Mouse (Mus musculus) cerebellum, adult 11-12 months (tissue): Measurements from ENCODE around the gene C2cd3.
"Not testable (repeated sequence)": the region's sequence is repeated elsewhere in the genome, so short reads cannot be mapped to it uniquely, and the experiment has no call there.

Experiments used
- DNase-seq: peaks from one replicate; pipeline ENCODE4 v3.0.0; 2022

The C2cd3 gene

GRCm38 (mm10) chr7:100472777-100473176 is 100.7 kb downstream of the C2cd3 start, which contains the start of gene Ucp3:
TSS of gene Ucp3 (plus strand) at chr7:100472990.
- DNase-seq = no peak

GRCm38 (mm10) chr7:100473846-100474454 is 101.9 kb downstream of the C2cd3 start:
- no peak for DNase-seq

- DNase-seq = no peak
These were observed 102.6 kb downstream of the C2cd3 start for GRCm38 (mm10) chr7:100474680-100475079.

GRCm38 (mm10) chr7:100479100-100479822 is 107.2 kb downstream of the C2cd3 start:
- DNase-seq = no peak

GRCm38 (mm10) chr7:100479823-100480164 is 107.8 kb downstream of the C2cd3 start:
- no peak for DNase-seq

- DNase-seq = no peak
These were observed 108.1 kb downstream of the C2cd3 start for GRCm38 (mm10) chr7:100480175-100480574.

- not testable (repeated sequence) for DNase-seq
These were observed 110.0 kb downstream of the C2cd3 start for GRCm38 (mm10) chr7:100482046-100482445.

GRCm38 (mm10) chr7:100484493-100484892 is 112.5 kb downstream of the C2cd3 start:
- no peak for DNase-seq

- DNase-seq = no peak
These were observed 115.3 kb downstream of the C2cd3 start for GRCm38 (mm10) chr7:100487301-100487700.

GRCm38 (mm10) chr7:100488474-100489048 is 116.5 kb downstream of the C2cd3 start:
- DNase-seq = no peak

- DNase-seq = no peak
These were observed 120.5 kb downstream of the C2cd3 start for GRCm38 (mm10) chr7:100492391-100493116.

- no peak for DNase-seq
These were observed 121.1 kb downstream of the C2cd3 start, which contains the start of gene Ucp2 for GRCm38 (mm10) chr7:100493117-100493483. TSS of gene Ucp2 (plus strand) at chr7:100493337.

GRCm38 (mm10) chr7:100493484-100494414 is 121.7 kb downstream of the C2cd3 start:
- DNase-seq = no peak

GRCm38 (mm10) chr7:100494415-100494831 is 122.4 kb downstream of the C2cd3 start:
- DNase-seq = no peak

- DNase-seq = no peak
These were observed 123.0 kb downstream of the C2cd3 start for GRCm38 (mm10) chr7:100495042-100495441.

GRCm38 (mm10) chr7:100495581-100496251 is 123.7 kb downstream of the C2cd3 start:
- peak; percentile 30 for DNase-seq

GRCm38 (mm10) chr7:100496371-100496770 is 124.3 kb downstream of the C2cd3 start:
- DNase-seq = no peak

GRCm38 (mm10) chr7:100496791-100497190 is 124.8 kb downstream of the C2cd3 start:
- DNase-seq = no peak

GRCm38 (mm10) chr7:100497402-100497801 is 125.4 kb downstream of the C2cd3 start:
- no peak for DNase-seq

GRCm38 (mm10) chr7:100497982-100498381 is 125.9 kb downstream of the C2cd3 start:
- DNase-seq = no peak

GRCm38 (mm10) chr7:100499465-100499864 is 127.4 kb downstream of the C2cd3 start:
- DNase-seq = no peak
